Mouse (Mus musculus) kidney, adult 2 months (tissue): ENCODE results near the gene Cry1. TPM values are rescaled to one million over a fixed set of nuclear protein-coding genes. Genes with fewer than 3 reads are reported as not detected.
A peak's percentile ranks its signal among the peaks of the same experiment; 100 is the strongest.

Experiments used
- DNase-seq: peaks from one replicate; pipeline ENCODE4 v3.0.0; 2021
- H3K27ac ChIP-seq: fragments of 200-500 bp; 2 replicates; pipeline ENCODE4 v1.5.1; 2012; ENCODE audit warnings: low read depth, low read length, control low read depth, inconsistent platforms; ENCODE audit not compliant: insufficient read depth
- H3K27me3 ChIP-seq: fragments of 200-500 bp; replicated peaks from 2 replicates; pipeline ENCODE4 v1.6.1; 2012; ENCODE audit warnings: mild to moderate bottlenecking, moderate library complexity, low read length, inconsistent platforms; ENCODE audit not compliant: control insufficient read depth, insufficient read depth
- H3K36me3 ChIP-seq: fragments of 200-500 bp; 2 replicates; pipeline ENCODE4 v1.6.1; 2012; ENCODE audit warnings: mild to moderate bottlenecking, moderate library complexity, low read length, inconsistent platforms; ENCODE audit not compliant: control insufficient read depth, insufficient read depth
- H3K4me1 ChIP-seq: fragments of 200-500 bp; 2 replicates; pipeline ENCODE4 v1.6.1; 2011; ENCODE audit warnings: low read length; ENCODE audit not compliant: control insufficient read depth, insufficient read depth
- H3K4me3 ChIP-seq: fragments of 200-500 bp; 2 replicates; pipeline ENCODE4 v1.5.1; 2011; ENCODE audit warnings: mild to moderate bottlenecking, low read depth, low read length, control low read depth; ENCODE audit not compliant: insufficient read depth
- CTCF ChIP-seq: fragments of 200-500 bp; conservative IDR thresholded peaks from 2 replicates; pipeline ENCODE4 v1.5.1; 2011; ENCODE audit warnings: low read depth, mild to moderate bottlenecking, control low read depth, low read length, moderate library complexity, mixed read lengths; ENCODE audit not compliant: insufficient read depth, insufficient read length
- POLR2A ChIP-seq: fragments of 200-500 bp; IDR thresholded peaks from one replicate; pipeline ENCODE4 v1.6.1; 2011; ENCODE audit warnings: low read depth, low read length, control low read depth
- WGBS: fragments of 180-500 bp; shearing (Covaris S2); methylation state at CpG from one replicate; pipeline ENCODE4 v1.1.7; 2018; 5-methylcytosine and 5-hydroxymethylcytosine counted together
- polyA plus RNA-seq: library from polyadenylated mRNA; depleted of rRNA; stranded (reverse); fragments of >200 nt; gene quantifications from 2 replicates; pipeline ENCODE4 v1.2.3, GENCODE M21; 2012; rRNA removed

Cry1 gene
- polyA plus RNA-seq, 1 experiment: 1.3 TPM

- Histone ChIP-seq H3K27me3 (no peaks in the 10 kb centered on the region), H3K27ac (no peak within 1 kb of the TSS; the same call in 1 of the 2 replicates)
These were observed 57.2 kb downstream of the Cry1 start, which contains the start of gene Mterf2 for GRCm38 (mm10) chr10:85127395-85128287. Gene Mterf2 (minus strand): TSS chr10:85128027.

GRCm38 (mm10) chr10:85125184-85125583 lies 59.7 kb downstream of the Cry1 start:
- Histone ChIP-seq H3K27ac (no peak overlapping the region), H3K27me3 (no peaks in the 10 kb centered on the region), H3K4me3 (no peak overlapping the region), H3K4me1 (no peaks in the 10 kb centered on the region; the same call in 1 of the 2 replicates), H3K36me3 (no peaks in the 10 kb centered on the region)
- 79% methylated on average over 13 of the region's 13 CpGs for WGBS
- DNase-seq: no peak
- TF ChIP-seq POLR2A (no peak), CTCF (no peak)

More at GRCm38 (mm10) chr10:85127395-85128287, 57.2 kb downstream of the Cry1 start, which contains the start of gene Mterf2:
- DNase-seq: peak; percentile 99
- Histone ChIP-seq H3K4me1 (no peaks in the 10 kb centered on the region; the same call in 1 of the 2 replicates), H3K4me3 (peak within 1 kb of the TSS; percentile 64), H3K36me3 (no peaks in the 10 kb centered on the region)
- peak; percentile 38 for TF ChIP-seq CTCF
- peak; percentile 30 for TF ChIP-seq POLR2A
- 5% methylated on average over 20 of the region's 20 CpGs for WGBS

- no peak overlapping the region for H3K4me3 ChIP-seq
- DNase-seq: no peak
- TF ChIP-seq CTCF: no peak
- no peak for TF ChIP-seq POLR2A
- WGBS: 89% methylated on average over 4 of the region's 4 CpGs
- H3K4me1 ChIP-seq: no peaks in the 10 kb centered on the region
- no peaks in the 10 kb centered on the region for H3K27me3 ChIP-seq
- no peaks in the 10 kb centered on the region for H3K36me3 ChIP-seq
- H3K27ac ChIP-seq: no peak overlapping the region
These were observed 70.5 kb downstream of the Cry1 start for GRCm38 (mm10) chr10:85114409-85114808.

GRCm38 (mm10) chr10:85103085-85103885 lies 81.6 kb downstream of the Cry1 start:
- H3K4me1 ChIP-seq: peaks cover 3% of the 10 kb centered on the region; the same call in 1 of the 2 replicates
- peak; percentile 42 for DNase-seq
- no peak overlapping the region for H3K27ac ChIP-seq
- H3K36me3 ChIP-seq: no peaks in the 10 kb centered on the region
- H3K4me3 ChIP-seq: peak overlapping the region; percentile 94
- no peaks in the 10 kb centered on the region for H3K27me3 ChIP-seq
- under 1% methylated on average over 34 of the region's 34 CpGs for WGBS
- no peak for TF ChIP-seq CTCF
- TF ChIP-seq POLR2A: no peak

- WGBS: 1% methylated on average over 92 of the region's 96 CpGs
- peak within 1 kb of the TSS; percentile 26; the same call in 1 of the 2 replicates for H3K27ac ChIP-seq
- peak within 1 kb of the TSS; percentile 94 for H3K4me3 ChIP-seq
- no peaks in the 10 kb centered on the region for H3K36me3 ChIP-seq
- H3K4me1 ChIP-seq: peaks cover 3% of the 10 kb centered on the region; the same call in 1 of the 2 replicates
- TF ChIP-seq CTCF (no peak), POLR2A (no peak)
- peak; percentile 82 for DNase-seq
- no peaks in the 10 kb centered on the region for H3K27me3 ChIP-seq
These were observed 82.4 kb downstream of the Cry1 start, which contains the start of the genes Fhl4 and Tmem263 for GRCm38 (mm10) chr10:85102247-85103084. Gene Fhl4 (minus strand): TSS chr10:85102495. Gene Tmem263 (plus strand): TSS chr10:85102627.

GRCm38 (mm10) chr10:85101841-85102240 lies 83.0 kb downstream of the Cry1 start:
- DNase-seq: no peak

More at GRCm38 (mm10) chr10:85101841-85102240, 83.0 kb downstream of the Cry1 start:
- Histone ChIP-seq H3K4me3 (peak overlapping the region; percentile 94), H3K36me3 (no peaks in the 10 kb centered on the region), H3K27me3 (no peaks in the 10 kb centered on the region), H3K4me1 (peaks cover 3% of the 10 kb centered on the region; the same call in 1 of the 2 replicates), H3K27ac (no peak overlapping the region)
- TF ChIP-seq POLR2A (no peak), CTCF (no peak)
- 11% methylated on average over 10 of the region's 10 CpGs for WGBS

Other genes starting within 250 kb of the Cry1 start
- gene Fhl4, start 82.6 kb downstream of the Cry1 start, polyA plus RNA-seq: 0.28 and 0.33 TPM in 2 replicates
- gene Tmem263, start 82.4 kb downstream of the Cry1 start, polyA plus RNA-seq: 2.3 and 2.5 TPM in 2 replicates
- 4.9 and 10.1 TPM in 2 replicates for gene Mterf2, start 57.0 kb downstream of the Cry1 start, polyA plus RNA-seq
- gene Btbd11, start 201.8 kb upstream of the Cry1 start, polyA plus RNA-seq: 3.9 and 4.1 TPM in 2 replicates